Mouse (Mus musculus) 416B (cell line): ENCODE data around the gene Gm3542.
"Not testable (repeated sequence)": the region's sequence is repeated elsewhere in the genome, so short reads cannot be mapped to it uniquely, and the experiment has no call there.

Experiments
- DNase-seq: peaks from one replicate; pipeline ENCODE4 v3.0.0; 2011; ENCODE audit warnings: low read depth

Gene Gm3542

DNA sequence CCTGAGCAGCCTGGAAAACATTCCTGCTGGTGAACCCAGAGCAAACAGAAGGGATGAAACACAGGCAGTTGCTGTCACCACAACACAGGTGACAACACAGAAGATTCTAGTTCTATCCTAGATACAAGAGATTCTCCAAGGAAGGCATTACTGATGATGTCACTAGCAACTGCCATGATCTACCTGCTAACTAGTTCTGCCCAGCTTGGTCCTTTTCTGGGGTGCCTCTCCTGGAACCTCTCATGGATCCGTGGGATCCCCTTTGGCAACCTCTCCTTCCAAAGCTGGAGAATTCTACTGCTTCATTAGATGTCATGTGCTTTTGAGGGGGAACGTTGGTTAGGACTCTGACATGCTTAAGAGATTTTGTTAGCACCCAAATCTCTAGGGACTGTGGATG is at the start of gene Gm3542:
TSS of gene Gm3542 (minus strand) at position 101 of the 400 bp plus-strand sequence.
- not testable (repeated sequence) for DNase-seq
